Mouse (Mus musculus): Measurements from ENCODE around the gene Nek10. TPM values are rescaled to one million over a fixed set of nuclear protein-coding genes. Genes with fewer than 3 reads are reported as not detected.
"Not testable (repeated sequence)": the region's sequence is repeated elsewhere in the genome, so short reads cannot be mapped to it uniquely, and the experiment has no call there.

The Nek10 gene
- 0.01 TPM for polyA plus RNA-seq (2012; fragmentation: generic; extraction: Trizol)
- long read RNA-seq, experiment 1, result 0 reads
- long read RNA-seq, experiment 2, result 0 reads

GRCm38 (mm10) chr14:14803115-14803514 is at the start of gene Nek10:
Nek10 (plus strand) TSS chr14:14803415.
- not testable (repeated sequence) for H3K79me3 ChIP-seq (ENCODE audit: low read depth); H3K4me3 ChIP-seq (ENCODE audit: insufficient read depth, poor library complexity, severe bottlenecking); H3K79me2 ChIP-seq (ENCODE audit: control insufficient read depth, insufficient read depth); H3ac ChIP-seq (ENCODE audit: control insufficient read depth, insufficient read length, low read depth); H3K27me3 ChIP-seq (ENCODE audit: control insufficient read depth, insufficient read depth, insufficient read length)
- peaks cover 18% of the 10 kb centered on the region for H3K36me3 ChIP-seq (ENCODE audit: control insufficient read depth, insufficient read depth)

- Histone ChIP-seq H3K36me3 (ENCODE audit: control insufficient read depth, insufficient read depth) (peaks cover 81% of the 10 kb centered on the region), H3K79me2 (ENCODE audit: control insufficient read depth, insufficient read depth) (no peaks in the 10 kb centered on the region), H3ac (ENCODE audit: control insufficient read depth, insufficient read length, low read depth) (no peak overlapping the region), H3K4me3 (ENCODE audit: insufficient read depth, poor library complexity, severe bottlenecking) (no peak overlapping the region), H3K27me3 (ENCODE audit: control insufficient read depth, insufficient read depth, insufficient read length) (no peaks in the 10 kb centered on the region), H3K79me3 (ENCODE audit: low read depth) (no peaks in the 10 kb centered on the region)
- TF ChIP-seq FOSL1 (IDR thresholded peaks at IDR 0.05; ENCODE audit: insufficient read depth, low read length, poor library complexity, severe bottlenecking), result no peak
Observed at GRCm38 (mm10) chr14:14781169-14781568, 22.0 kb upstream of the Nek10 start.

GRCm38 (mm10) chr14:14784223-14784622 is 19.0 kb upstream of the Nek10 start:
- Histone ChIP-seq H3K36me3 (ENCODE audit: control insufficient read depth, insufficient read depth) (peaks cover 75% of the 10 kb centered on the region), H3K79me3 (ENCODE audit: low read depth) (no peaks in the 10 kb centered on the region), H3K4me3 (ENCODE audit: insufficient read depth, poor library complexity, severe bottlenecking) (no peak overlapping the region), H3K79me2 (ENCODE audit: control insufficient read depth, insufficient read depth) (no peaks in the 10 kb centered on the region), H3ac (ENCODE audit: control insufficient read depth, insufficient read length, low read depth) (no peak overlapping the region), H3K27me3 (ENCODE audit: control insufficient read depth, insufficient read depth, insufficient read length) (no peaks in the 10 kb centered on the region)
- TF ChIP-seq CEBPB (IDR thresholded peaks at IDR 0.05; ENCODE audit: low read depth) (no peak), USF1 (IDR thresholded peaks at IDR 0.05; ENCODE audit: low read depth) (no peak), MYOG (IDR thresholded peaks at IDR 0.05; ENCODE audit: control insufficient read depth, extremely low read depth, insufficient read length) (no peak), CTCF (IDR thresholded peaks at IDR 0.05; ENCODE audit: control insufficient read depth, insufficient read depth, insufficient read length) (no peak), FOSL1 (IDR thresholded peaks at IDR 0.05; ENCODE audit: insufficient read depth, low read length, poor library complexity, severe bottlenecking) (no peak), MAX (IDR thresholded peaks at IDR 0.05) (no peak), MYOD1 (IDR thresholded peaks at IDR 0.05; ENCODE audit: control insufficient read depth, insufficient read length, low read depth) (no peak)

GRCm38 (mm10) chr14:14786979-14787378 is 16.2 kb upstream of the Nek10 start:
- Histone ChIP-seq H3K79me2 (ENCODE audit: control insufficient read depth, insufficient read depth) (no peaks in the 10 kb centered on the region), H3K79me3 (ENCODE audit: low read depth) (no peaks in the 10 kb centered on the region), H3K27me3 (ENCODE audit: control insufficient read depth, insufficient read depth, insufficient read length) (no peaks in the 10 kb centered on the region), H3ac (ENCODE audit: control insufficient read depth, insufficient read length, low read depth) (no peak overlapping the region), H3K4me3 (ENCODE audit: insufficient read depth, poor library complexity, severe bottlenecking) (no peak overlapping the region), H3K36me3 (ENCODE audit: control insufficient read depth, insufficient read depth) (peaks cover 57% of the 10 kb centered on the region)
- TF ChIP-seq MYOD1 (IDR thresholded peaks at IDR 0.05; ENCODE audit: control insufficient read depth, insufficient read length, low read depth), result no peak
- no peak for TF ChIP-seq MYOG (IDR thresholded peaks at IDR 0.05; ENCODE audit: control insufficient read depth, extremely low read depth, insufficient read length)
- no peak for TF ChIP-seq CTCF (IDR thresholded peaks at IDR 0.05; ENCODE audit: control insufficient read depth, insufficient read depth, insufficient read length)
- TF ChIP-seq USF1 (IDR thresholded peaks at IDR 0.05; ENCODE audit: low read depth), result no peak
- TF ChIP-seq FOSL1 (IDR thresholded peaks at IDR 0.05; ENCODE audit: insufficient read depth, low read length, poor library complexity, severe bottlenecking), result no peak
- TF ChIP-seq MAX (IDR thresholded peaks at IDR 0.05), result no peak
- TF ChIP-seq CEBPB (IDR thresholded peaks at IDR 0.05; ENCODE audit: low read depth), result no peak

GRCm38 (mm10) chr14:14789840-14790470 is 13.3 kb upstream of the Nek10 start:
- Histone ChIP-seq H3ac (ENCODE audit: control insufficient read depth, insufficient read length, low read depth) (no peak overlapping the region), H3K79me3 (ENCODE audit: low read depth) (peaks cover under 1% of the 10 kb centered on the region), H3K27me3 (ENCODE audit: control insufficient read depth, insufficient read depth, insufficient read length) (no peaks in the 10 kb centered on the region), H3K79me2 (ENCODE audit: control insufficient read depth, insufficient read depth) (no peaks in the 10 kb centered on the region), H3K36me3 (ENCODE audit: control insufficient read depth, insufficient read depth) (peaks cover 43% of the 10 kb centered on the region), H3K4me3 (ENCODE audit: insufficient read depth, poor library complexity, severe bottlenecking) (no peak overlapping the region)
- TF ChIP-seq FOSL1 (IDR thresholded peaks at IDR 0.05; ENCODE audit: insufficient read depth, low read length, poor library complexity, severe bottlenecking), result no peak

GRCm38 (mm10) chr14:14799861-14800260 is 3.4 kb upstream of the Nek10 start:
- Histone ChIP-seq H3K4me3 (ENCODE audit: insufficient read depth, poor library complexity, severe bottlenecking) (no peak overlapping the region), H3K79me2 (ENCODE audit: control insufficient read depth, insufficient read depth) (no peaks in the 10 kb centered on the region), H3ac (ENCODE audit: control insufficient read depth, insufficient read length, low read depth) (no peak overlapping the region), H3K79me3 (ENCODE audit: low read depth) (peaks cover 2% of the 10 kb centered on the region), H3K36me3 (ENCODE audit: control insufficient read depth, insufficient read depth) (peaks cover 40% of the 10 kb centered on the region), H3K27me3 (ENCODE audit: control insufficient read depth, insufficient read depth, insufficient read length) (no peaks in the 10 kb centered on the region)
- TF ChIP-seq MYOD1 (IDR thresholded peaks at IDR 0.05; ENCODE audit: control insufficient read depth, insufficient read length, low read depth) (no peak), CTCF (IDR thresholded peaks at IDR 0.05; ENCODE audit: control insufficient read depth, insufficient read depth, insufficient read length) (no peak), MYOG (IDR thresholded peaks at IDR 0.05; ENCODE audit: control insufficient read depth, extremely low read depth, insufficient read length) (no peak), CEBPB (IDR thresholded peaks at IDR 0.05; ENCODE audit: low read depth) (no peak), USF1 (IDR thresholded peaks at IDR 0.05; ENCODE audit: low read depth) (no peak), FOSL1 (IDR thresholded peaks at IDR 0.05; ENCODE audit: insufficient read depth, low read length, poor library complexity, severe bottlenecking) (no peak), MAX (IDR thresholded peaks at IDR 0.05) (no peak)

Data from C2C12 (cell line).